Mouse (Mus musculus) bone marrow, adult 2 months (tissue): ENCODE data around the gene Rnf180. TPM values are rescaled to one million over a fixed set of nuclear protein-coding genes. Genes with fewer than 3 reads are reported as not detected.

ENCODE experiments used
- H3K27ac ChIP-seq: fragments of 200-500 bp; 2 replicates; pipeline ENCODE4 v1.5.1; 2012; ENCODE audit warnings: low read depth, mild to moderate bottlenecking, control low read depth, inconsistent platforms, low read length; ENCODE audit not compliant: control insufficient read depth, poor library complexity, insufficient read depth
- H3K4me1 ChIP-seq: fragments of 200-500 bp; 2 replicates; pipeline ENCODE4 v1.6.1; 2011; ENCODE audit warnings: low read length; ENCODE audit not compliant: control insufficient read depth, insufficient read depth
- H3K4me3 ChIP-seq: fragments of 200-500 bp; replicated peaks from 2 replicates; pipeline ENCODE3; 2011; ENCODE audit warnings: mild to moderate bottlenecking, low read depth, low read length, control low read depth; ENCODE audit not compliant: control insufficient read depth
- CTCF ChIP-seq: fragments of 200-500 bp; IDR thresholded peaks from 2 replicates; pipeline ENCODE4 v1.5.1; 2011; ENCODE audit warnings: low read length, control low read depth; ENCODE audit not compliant: control insufficient read depth, insufficient read depth
- POLR2A ChIP-seq: fragments of 200-500 bp; IDR thresholded peaks from 2 replicates; pipeline ENCODE4 v1.6.1; 2011; ENCODE audit warnings: low read depth, mild to moderate bottlenecking, control low read depth, low read length, borderline replicate concordance; ENCODE audit not compliant: control insufficient read depth
- WGBS: fragments of 180-500 bp; shearing (Covaris S2); methylation state at CpG from one replicate; pipeline ENCODE4 v1.1.7; 2018; 5-methylcytosine and 5-hydroxymethylcytosine counted together
- polyA plus RNA-seq: library from polyadenylated mRNA; stranded (reverse); fragments of >200 nt; gene quantifications from 2 replicates; pipeline ENCODE4 v1.2.4, GENCODE M21; 2011; ENCODE audit warnings: low replicate concordance; ENCODE audit not compliant: missing spikeins, insufficient read depth, insufficient read length

Gene Rnf180
- polyA plus RNA-seq, 1 experiment = 5.2 TPM

DNA sequence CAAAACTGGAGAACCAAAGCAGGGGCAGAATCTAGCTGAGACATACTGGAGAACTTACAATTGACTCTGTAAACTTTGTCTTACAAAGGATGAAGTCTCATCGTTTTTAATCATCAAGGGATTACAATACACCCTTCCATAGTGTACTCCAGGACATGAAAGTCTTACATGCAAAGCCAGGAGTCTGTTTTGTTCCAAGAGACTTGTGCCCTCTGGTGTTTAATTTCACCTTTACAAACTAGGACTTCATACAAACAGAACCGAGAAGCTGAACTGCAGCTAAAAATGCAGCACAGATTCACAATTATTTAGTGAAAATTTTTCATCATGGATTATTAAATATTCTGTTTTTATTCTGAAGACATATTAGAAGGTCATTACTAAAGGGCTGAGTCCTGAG lies 53.8 kb downstream of the Rnf180 start:
- 59% methylated on average over 2 of the region's 2 CpGs for WGBS
- Histone ChIP-seq H3K4me3 (no peak overlapping the region), H3K27ac (no peak overlapping the region), H3K4me1 (no peaks in the 10 kb centered on the region)
- TF ChIP-seq CTCF (no peak), POLR2A (no peak)

DNA sequence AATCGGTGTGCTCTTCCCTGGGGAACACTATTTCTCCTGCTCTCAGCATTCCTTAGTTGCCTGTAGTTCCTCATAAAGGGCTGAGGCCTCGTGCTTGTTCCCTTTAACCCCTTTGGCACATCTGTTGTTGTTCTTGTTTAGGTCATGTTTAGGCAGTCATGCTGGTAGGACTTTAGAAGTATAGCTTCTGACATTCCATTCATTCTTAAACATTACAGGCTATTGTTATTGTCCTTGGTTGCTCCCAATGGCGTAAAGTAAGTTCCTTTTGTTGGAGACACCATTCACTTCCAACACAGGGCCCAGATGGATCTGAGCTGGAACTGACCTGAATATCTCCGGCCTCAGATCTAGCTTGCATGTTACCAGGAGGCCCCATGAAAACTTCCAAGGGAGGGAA lies 67.5 kb downstream of the Rnf180 start:
- 70% methylated on average over 4 of the region's 4 CpGs for WGBS
- Histone ChIP-seq H3K4me1 (no peaks in the 10 kb centered on the region), H3K27ac (no peak overlapping the region), H3K4me3 (no peak overlapping the region)
- no peak for TF ChIP-seq CTCF
- TF ChIP-seq POLR2A = no peak

DNA sequence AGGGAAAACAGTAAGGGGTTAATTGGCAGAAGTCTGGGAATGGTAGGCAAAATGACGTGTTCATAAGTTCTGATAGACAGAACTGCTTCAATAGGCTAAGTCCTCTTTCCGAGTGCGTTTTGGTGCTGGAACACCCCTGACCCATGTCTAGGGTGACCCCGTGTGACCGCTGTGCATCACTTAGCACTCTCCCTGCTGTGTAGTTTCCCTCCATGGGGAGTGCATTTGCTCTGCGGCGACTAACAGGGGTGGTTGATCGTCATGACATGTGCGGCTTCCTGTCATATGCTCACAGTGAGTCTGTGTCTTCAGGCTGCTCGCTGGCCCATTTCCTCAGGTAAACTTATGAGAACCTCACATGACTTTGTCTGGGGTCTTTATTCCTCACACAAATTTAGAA lies 70.6 kb downstream of the Rnf180 start:
- WGBS = 56% methylated on average over 10 of the region's 10 CpGs
- Histone ChIP-seq H3K27ac (no peak overlapping the region), H3K4me3 (no peak overlapping the region), H3K4me1 (no peaks in the 10 kb centered on the region)
- TF ChIP-seq POLR2A (no peak), CTCF (no peak)

DNA sequence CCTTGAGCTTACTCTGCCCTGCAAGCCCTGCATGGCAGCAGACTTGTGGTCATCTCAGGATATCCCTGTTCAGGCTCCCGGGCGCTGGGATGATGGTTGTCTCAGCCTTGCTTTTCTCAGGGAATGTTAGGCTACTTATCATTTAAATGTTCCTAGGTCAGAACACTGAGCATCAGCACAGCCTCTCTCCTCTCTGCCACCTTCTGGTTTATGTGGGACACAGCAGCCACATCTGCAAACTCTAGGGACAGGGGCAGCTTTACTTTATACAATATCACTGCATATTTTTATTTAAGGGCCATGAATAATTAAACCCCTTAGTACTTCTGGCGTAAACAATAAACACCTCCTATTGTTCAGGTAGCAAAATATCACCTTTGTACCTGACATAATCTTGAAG lies 71.5 kb downstream of the Rnf180 start:
- no peaks in the 10 kb centered on the region for H3K4me1 ChIP-seq
- WGBS = 74% methylated on average over 3 of the region's 3 CpGs
- no peak overlapping the region for H3K4me3 ChIP-seq
- no peak overlapping the region for H3K27ac ChIP-seq
- TF ChIP-seq CTCF = no peak
- TF ChIP-seq POLR2A = no peak

DNA sequence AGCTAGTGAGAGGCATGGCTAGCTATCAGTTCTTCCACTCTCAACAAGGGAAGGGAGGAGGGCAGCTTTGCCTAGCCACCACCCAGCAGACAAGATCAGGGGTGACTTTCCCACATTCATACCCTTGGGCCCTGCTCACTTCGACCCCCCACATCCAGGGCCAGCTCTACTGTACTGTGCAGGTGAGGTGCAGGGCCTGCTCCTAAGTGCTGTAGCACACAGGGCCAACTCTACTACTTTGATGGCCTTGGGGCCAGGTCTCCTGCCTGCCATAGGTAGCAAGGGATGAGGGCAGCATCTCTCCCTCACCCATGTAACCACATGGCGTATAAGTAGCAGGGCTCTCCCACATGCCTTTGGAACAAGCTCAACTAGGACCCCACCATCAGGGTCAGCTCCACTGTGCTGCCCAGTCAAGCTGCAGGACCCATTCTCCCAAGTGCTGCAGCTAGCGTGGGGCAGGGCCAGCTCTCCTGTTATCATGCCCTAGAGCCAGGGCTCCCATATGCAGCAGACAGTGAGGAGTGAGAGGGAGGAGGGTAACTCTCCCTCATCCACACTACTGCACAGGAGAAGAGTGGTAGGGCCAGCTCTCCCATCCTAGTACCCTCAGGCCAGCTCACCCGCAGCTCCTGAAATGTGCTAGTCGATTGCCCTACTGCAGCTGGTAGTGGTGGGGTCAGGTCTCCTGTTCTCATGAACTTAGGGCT lies 72.4 kb downstream of the Rnf180 start:
- WGBS = 79% methylated on average over 5 of the region's 5 CpGs
- Histone ChIP-seq H3K27ac (no peak overlapping the region), H3K4me1 (no peaks in the 10 kb centered on the region), H3K4me3 (no peak overlapping the region)
- no peak for TF ChIP-seq POLR2A
- no peak for TF ChIP-seq CTCF

DNA sequence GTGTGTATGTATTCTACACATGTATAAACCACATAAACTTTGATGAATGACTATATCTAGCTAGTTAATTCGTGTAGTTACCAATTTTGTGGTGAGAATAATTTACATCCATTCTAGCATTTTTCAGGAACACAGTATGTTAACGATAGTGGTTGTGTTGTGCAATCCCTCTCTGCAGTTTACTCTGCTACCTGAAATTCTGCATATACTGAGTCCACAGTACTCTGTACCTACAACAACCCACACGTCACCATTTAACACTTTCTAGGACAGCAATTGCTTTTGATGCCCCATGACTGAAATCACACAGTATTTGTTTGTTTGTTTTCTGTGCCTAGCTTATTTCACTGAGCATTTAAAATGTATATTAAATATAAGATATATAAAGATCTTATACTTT lies 83.9 kb downstream of the Rnf180 start:
- Histone ChIP-seq H3K4me3 (no peak overlapping the region), H3K27ac (no peak overlapping the region), H3K4me1 (no peaks in the 10 kb centered on the region)
- WGBS = 57% methylated on average over 3 of the region's 3 CpGs
- TF ChIP-seq POLR2A = no peak
- no peak for TF ChIP-seq CTCF

DNA sequence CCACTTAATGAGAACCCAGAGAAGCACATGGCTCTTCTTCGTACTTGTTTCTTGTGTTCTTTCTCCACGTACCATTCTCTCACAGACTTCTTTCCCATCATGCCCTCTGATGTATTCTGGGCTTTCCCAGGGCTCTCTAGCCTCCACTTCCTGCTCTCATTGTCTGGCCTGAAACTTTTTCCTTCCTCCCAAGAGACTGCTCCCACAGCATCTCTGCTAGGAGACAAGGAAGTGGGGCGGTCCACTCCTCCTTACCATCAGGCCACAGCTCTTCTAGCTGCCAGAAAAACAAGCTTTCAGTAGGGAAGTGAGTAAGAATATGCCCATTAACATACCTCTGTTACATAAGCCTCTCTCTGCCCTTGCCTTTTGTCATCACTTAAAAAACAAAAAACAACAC lies 90.8 kb downstream of the Rnf180 start:
- Histone ChIP-seq H3K27ac (no peak overlapping the region), H3K4me1 (no peaks in the 10 kb centered on the region), H3K4me3 (no peak overlapping the region)
- WGBS = 85% methylated on average over 3 of the region's 3 CpGs
- TF ChIP-seq CTCF (no peak), POLR2A (no peak)

DNA sequence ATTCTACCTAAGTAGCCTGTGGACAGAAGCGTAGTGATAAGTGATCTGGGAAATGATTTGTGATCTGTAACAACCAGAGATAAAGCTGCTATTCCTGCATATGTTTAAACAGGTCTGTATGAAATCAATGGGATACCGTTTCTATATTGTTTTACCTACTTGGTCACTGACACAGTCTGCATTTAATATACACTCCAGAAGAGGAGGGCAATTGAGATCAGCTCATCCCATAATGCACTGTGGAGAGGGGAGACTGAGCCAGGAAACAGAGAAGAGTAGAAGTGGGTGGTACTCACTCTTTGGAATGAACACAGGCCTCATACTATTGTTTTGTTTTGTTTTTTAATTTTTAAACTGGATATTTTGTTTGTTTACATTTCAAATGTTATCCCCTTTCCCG lies 96.0 kb downstream of the Rnf180 start:
- no peaks in the 10 kb centered on the region for H3K4me1 ChIP-seq
- H3K27ac ChIP-seq = no peak overlapping the region
- H3K4me3 ChIP-seq = no peak overlapping the region
- WGBS = 78% methylated on average over 3 of the region's 3 CpGs
- TF ChIP-seq POLR2A = no peak
- no peak for TF ChIP-seq CTCF

DNA sequence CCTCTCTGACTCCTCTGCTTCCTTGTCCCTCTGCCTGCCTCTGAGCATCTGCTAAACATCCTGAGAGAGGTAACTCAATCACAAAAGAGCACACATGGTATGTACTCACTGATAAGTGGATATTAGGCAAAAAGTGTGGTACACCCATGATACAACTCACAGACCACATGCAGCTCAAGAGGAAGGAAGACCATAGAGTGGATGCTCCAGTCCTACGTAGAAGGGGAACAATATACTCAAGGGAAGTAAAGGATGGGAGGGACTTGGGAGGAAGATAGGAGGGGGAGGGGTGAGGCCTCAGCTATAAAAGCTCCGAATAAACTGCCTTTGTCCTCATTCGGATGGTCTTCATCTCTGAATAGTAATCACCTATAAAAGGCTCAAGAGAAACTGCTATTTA lies 96.6 kb downstream of the Rnf180 start:
- H3K27ac ChIP-seq = no peak overlapping the region
- no peaks in the 10 kb centered on the region for H3K4me1 ChIP-seq
- no peak for TF ChIP-seq CTCF
- TF ChIP-seq POLR2A = no peak
- 32% methylated on average over 3 of the region's 3 CpGs for WGBS
- H3K4me3 ChIP-seq = no peak overlapping the region

DNA sequence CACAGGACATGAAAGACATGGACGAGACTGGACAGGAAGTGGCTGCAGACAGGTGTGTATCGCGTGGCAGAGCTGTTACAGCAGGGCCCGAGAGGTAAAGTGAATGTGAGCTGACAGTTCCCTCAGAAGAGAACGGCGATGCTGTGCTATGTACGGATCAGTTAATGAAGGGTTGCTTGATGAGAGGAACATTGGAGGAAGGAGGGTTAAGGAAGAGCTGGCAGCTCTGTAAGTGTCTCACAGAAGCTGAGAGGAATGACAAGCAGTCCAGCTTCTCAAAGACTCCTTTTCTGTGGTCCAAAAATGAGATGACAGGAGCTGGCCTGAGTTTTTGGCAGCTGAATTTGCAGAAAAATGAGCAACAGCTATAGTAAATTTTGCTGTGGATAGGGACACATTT lies 101.0 kb downstream of the Rnf180 start:
- Histone ChIP-seq H3K4me3 (no peak overlapping the region), H3K27ac (no peak overlapping the region), H3K4me1 (no peaks in the 10 kb centered on the region)
- TF ChIP-seq POLR2A (no peak), CTCF (no peak)
- WGBS = 74% methylated on average over 7 of the region's 7 CpGs
